Mouse (Mus musculus): Measurements from ENCODE around the gene Sstr3.
A peak's percentile ranks its signal among the peaks of the same experiment; 100 is the strongest.

Gene Sstr3

GRCm38 (mm10) chr15:78530671-78531450 lies 13.6 kb downstream of the Sstr3 start, which contains the start of gene C1qtnf6:
C1qtnf6 (minus strand) TSS chr15:78531416.
- DNase-seq (ENCODE audit: extremely low spot score, low spot score): no peak

GRCm38 (mm10) chr15:78530141-78530540 lies 14.3 kb downstream of the Sstr3 start:
- no peak for DNase-seq (ENCODE audit: extremely low spot score, low spot score)

GRCm38 (mm10) chr15:78529428-78529990 lies 15.0 kb downstream of the Sstr3 start:
- DNase-seq (ENCODE audit: extremely low spot score, low spot score): peak; percentile 72

GRCm38 (mm10) chr15:78528726-78529411 lies 15.6 kb downstream of the Sstr3 start:
- DNase-seq (ENCODE audit: extremely low spot score, low spot score): no peak

- DNase-seq (ENCODE audit: extremely low spot score, low spot score): no peak
Observed at GRCm38 (mm10) chr15:78527973-78528372, 16.5 kb downstream of the Sstr3 start.

- DNase-seq (ENCODE audit: extremely low spot score, low spot score): no peak
Observed at GRCm38 (mm10) chr15:78524163-78524562, 20.3 kb downstream of the Sstr3 start.

GRCm38 (mm10) chr15:78521892-78522291 lies 22.6 kb downstream of the Sstr3 start:
- DNase-seq (ENCODE audit: extremely low spot score, low spot score): no peak

GRCm38 (mm10) chr15:78521331-78521730 lies 23.2 kb downstream of the Sstr3 start:
- no peak for DNase-seq (ENCODE audit: extremely low spot score, low spot score)

- DNase-seq (ENCODE audit: extremely low spot score, low spot score): no peak
Observed at GRCm38 (mm10) chr15:78520112-78520715, 24.3 kb downstream of the Sstr3 start.

GRCm38 (mm10) chr15:78518221-78518620 lies 26.3 kb downstream of the Sstr3 start:
- DNase-seq (ENCODE audit: extremely low spot score, low spot score): no peak

- no peak for DNase-seq (ENCODE audit: extremely low spot score, low spot score)
Observed at GRCm38 (mm10) chr15:78515759-78516158, 28.7 kb downstream of the Sstr3 start.

GRCm38 (mm10) chr15:78514393-78515146 lies 29.9 kb downstream of the Sstr3 start:
- peak; percentile 81 for DNase-seq (ENCODE audit: extremely low spot score, low spot score)

- no peak for DNase-seq (ENCODE audit: extremely low spot score, low spot score)
Observed at GRCm38 (mm10) chr15:78513019-78513418, 31.5 kb downstream of the Sstr3 start.

- DNase-seq (ENCODE audit: extremely low spot score, low spot score): no peak
Observed at GRCm38 (mm10) chr15:78511951-78512350, 32.5 kb downstream of the Sstr3 start.

GRCm38 (mm10) chr15:78510736-78511135 lies 33.7 kb downstream of the Sstr3 start:
- no peak for DNase-seq (ENCODE audit: extremely low spot score, low spot score)

- DNase-seq (ENCODE audit: extremely low spot score, low spot score): peak; percentile 33
Observed at GRCm38 (mm10) chr15:78510121-78510576, 34.3 kb downstream of the Sstr3 start.

- DNase-seq (ENCODE audit: extremely low spot score, low spot score): no peak
Observed at GRCm38 (mm10) chr15:78509297-78509899, 35.1 kb downstream of the Sstr3 start.

GRCm38 (mm10) chr15:78508443-78508842 lies 36.0 kb downstream of the Sstr3 start:
- DNase-seq (ENCODE audit: extremely low spot score, low spot score): no peak

- no peak for DNase-seq (ENCODE audit: extremely low spot score, low spot score)
Observed at GRCm38 (mm10) chr15:78505541-78505940, 38.9 kb downstream of the Sstr3 start.

GRCm38 (mm10) chr15:78504816-78505215 lies 39.7 kb downstream of the Sstr3 start:
- no peak for DNase-seq (ENCODE audit: extremely low spot score, low spot score)

- no peak for DNase-seq (ENCODE audit: extremely low spot score, low spot score)
Observed at GRCm38 (mm10) chr15:78504013-78504412, 40.5 kb downstream of the Sstr3 start.
